Mouse (Mus musculus) embryonic facial prominence, embryonic 13.5 days (tissue): ENCODE results near the gene Igfbp7. TPM values are rescaled to one million over a fixed set of nuclear protein-coding genes. Genes with fewer than 3 reads are reported as not detected.

ENCODE experiments used
- ATAC-seq: fragments of 200-750 bp; cut with Nextera tagmentation; 2 replicates; pipeline ENCODE4 v1.8.0; 2017; ENCODE audit warnings: low read depth; ENCODE audit not compliant: insufficient number of reproducible peaks, insufficient read depth, low FRiP score, low TSS enrichment
- H3K27ac ChIP-seq: fragments of 300-500 bp; sonication (generic); 2 replicates; pipeline ENCODE4 v1.5.1; 2015; ENCODE audit warnings: moderate library complexity, mild to moderate bottlenecking, inconsistent platforms
- H3K27me3 ChIP-seq: fragments of 300-500 bp; sonication (generic); 2 replicates; pipeline ENCODE4 v1.6.1; 2015; ENCODE audit warnings: mild to moderate bottlenecking, inconsistent platforms
- H3K36me3 ChIP-seq: fragments of 300-500 bp; sonication (generic); 2 replicates; pipeline ENCODE4 v1.6.1; 2015; ENCODE audit warnings: mild to moderate bottlenecking, inconsistent platforms
- H3K4me1 ChIP-seq: fragments of 300-500 bp; sonication (generic); 2 replicates; pipeline ENCODE4 v1.6.1; 2015; ENCODE audit warnings: inconsistent platforms
- H3K4me2 ChIP-seq: fragments of 300-500 bp; sonication (generic); 2 replicates; pipeline ENCODE4 v1.6.1; 2015; ENCODE audit warnings: moderate library complexity, mild to moderate bottlenecking, inconsistent platforms
- H3K4me3 ChIP-seq: fragments of 300-500 bp; sonication (generic); 2 replicates; pipeline ENCODE4 v1.5.1; 2015; ENCODE audit warnings: mild to moderate bottlenecking, inconsistent platforms
- H3K9ac ChIP-seq: fragments of 300-500 bp; sonication (generic); 2 replicates; pipeline ENCODE4 v1.6.1; 2015; ENCODE audit warnings: mild to moderate bottlenecking, inconsistent platforms
- H3K9me3 ChIP-seq: fragments of 300-500 bp; sonication (generic); 2 replicates; pipeline ENCODE4 v1.6.1; 2016; ENCODE audit warnings: inconsistent platforms
- WGBS: fragments of 180-500 bp; shearing (Covaris S2); methylation state at CpG from one replicate; pipeline ENCODE4 v1.1.7; 2015; ENCODE audit warnings: mixed read lengths; 5-methylcytosine and 5-hydroxymethylcytosine counted together
- polyA plus RNA-seq: library from polyadenylated mRNA; unstranded; fragments of >200 nt; fragmentation: Nextera tagmentation; extraction: Ambion mirVana; gene quantifications from 2 replicates; pipeline ENCODE4 v1.2.1, GENCODE M21; 2015

Gene Igfbp7
- 32.4 and 37.7 TPM in 2 replicates for polyA plus RNA-seq

GRCm38 (mm10) chr5:77407341-77408298 is at the start of gene Igfbp7:
Gene Igfbp7 (minus strand): TSS chr5:77408041.
- Histone ChIP-seq H3K4me1 (peaks cover 11% of the 10 kb centered on the region), H3K4me2 (peak within 1 kb of the TSS; percentile 97), H3K9ac (peak within 1 kb of the TSS; percentile 72), H3K9me3 (no peaks in the 10 kb centered on the region), H3K4me3 (peak within 1 kb of the TSS; percentile 62), H3K36me3 (no peaks in the 10 kb centered on the region), H3K27ac (peak within 1 kb of the TSS; percentile 45; the same call in 1 of the 2 replicates), H3K27me3 (peaks cover 20% of the 10 kb centered on the region)
- WGBS, result 6% methylated on average over 75 of the region's 101 CpGs
- ATAC-seq, result peak; percentile 88

GRCm38 (mm10) chr5:77452103-77452502 is 44.3 kb upstream of the Igfbp7 start:
- H3K27ac ChIP-seq, result no peak overlapping the region
- H3K9ac ChIP-seq, result no peak overlapping the region
- no peaks in the 10 kb centered on the region for H3K9me3 ChIP-seq
- no peak for ATAC-seq
- no peak overlapping the region for H3K4me3 ChIP-seq
- no peaks in the 10 kb centered on the region for H3K36me3 ChIP-seq
- H3K4me2 ChIP-seq, result no peak overlapping the region
- 74% methylated on average over 6 of the region's 6 CpGs for WGBS
- H3K4me1 ChIP-seq, result no peaks in the 10 kb centered on the region
- H3K27me3 ChIP-seq, result no peaks in the 10 kb centered on the region

DNA sequence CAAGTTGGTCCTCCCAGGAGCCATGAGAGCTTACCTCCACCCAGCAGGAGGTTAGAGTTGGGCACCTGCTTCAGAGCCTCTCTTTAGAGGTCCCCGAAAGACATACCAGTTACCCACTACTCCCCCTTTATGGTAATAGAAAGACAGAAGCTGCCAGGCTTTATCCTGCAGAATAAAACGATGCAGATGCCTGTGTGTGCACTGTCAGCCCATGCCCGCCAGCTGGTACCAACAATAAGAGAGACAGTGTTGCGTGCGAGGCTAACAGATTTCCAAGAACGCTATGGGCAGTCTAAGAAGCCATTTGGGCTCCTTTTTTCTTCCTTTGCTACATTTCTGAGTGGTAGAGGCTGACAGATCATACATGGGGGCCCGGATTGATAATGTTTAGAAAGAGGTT is 41.7 kb upstream of the Igfbp7 start:
- no peak overlapping the region for H3K4me2 ChIP-seq
- no peaks in the 10 kb centered on the region for H3K4me1 ChIP-seq
- H3K4me3 ChIP-seq, result no peak overlapping the region
- no peak overlapping the region for H3K27ac ChIP-seq
- no peaks in the 10 kb centered on the region for H3K36me3 ChIP-seq
- H3K9ac ChIP-seq, result no peak overlapping the region
- H3K9me3 ChIP-seq, result 0 out of 2 replicates have a peak, but pooled peaks cover 2% of the 10 kb centered on the region
- ATAC-seq, result no peak
- no peaks in the 10 kb centered on the region for H3K27me3 ChIP-seq
- 87% methylated on average over 7 of the region's 7 CpGs for WGBS

GRCm38 (mm10) chr5:77445431-77445830 is 37.6 kb upstream of the Igfbp7 start:
- WGBS, result 91% methylated on average over 4 of the region's 4 CpGs
- Histone ChIP-seq H3K9ac (no peak overlapping the region), H3K4me3 (no peak overlapping the region), H3K27me3 (0 out of 2 replicates have a peak, but pooled peaks cover 2% of the 10 kb centered on the region), H3K4me2 (no peak overlapping the region), H3K36me3 (no peaks in the 10 kb centered on the region), H3K4me1 (no peaks in the 10 kb centered on the region), H3K9me3 (0 out of 2 replicates have a peak, but pooled peaks cover 2% of the 10 kb centered on the region), H3K27ac (no peak overlapping the region)
- no peak for ATAC-seq

- Histone ChIP-seq H3K27me3 (0 out of 2 replicates have a peak, but pooled peaks cover 2% of the 10 kb centered on the region), H3K4me3 (no peak overlapping the region), H3K27ac (no peak overlapping the region), H3K9me3 (0 out of 2 replicates have a peak, but pooled peaks cover 2% of the 10 kb centered on the region), H3K9ac (no peak overlapping the region), H3K4me2 (no peak overlapping the region), H3K36me3 (no peaks in the 10 kb centered on the region), H3K4me1 (no peaks in the 10 kb centered on the region)
- WGBS, result 84% methylated on average over 8 of the region's 8 CpGs
- no peak for ATAC-seq
These were observed 36.2 kb upstream of the Igfbp7 start for GRCm38 (mm10) chr5:77443889-77444573.

DNA sequence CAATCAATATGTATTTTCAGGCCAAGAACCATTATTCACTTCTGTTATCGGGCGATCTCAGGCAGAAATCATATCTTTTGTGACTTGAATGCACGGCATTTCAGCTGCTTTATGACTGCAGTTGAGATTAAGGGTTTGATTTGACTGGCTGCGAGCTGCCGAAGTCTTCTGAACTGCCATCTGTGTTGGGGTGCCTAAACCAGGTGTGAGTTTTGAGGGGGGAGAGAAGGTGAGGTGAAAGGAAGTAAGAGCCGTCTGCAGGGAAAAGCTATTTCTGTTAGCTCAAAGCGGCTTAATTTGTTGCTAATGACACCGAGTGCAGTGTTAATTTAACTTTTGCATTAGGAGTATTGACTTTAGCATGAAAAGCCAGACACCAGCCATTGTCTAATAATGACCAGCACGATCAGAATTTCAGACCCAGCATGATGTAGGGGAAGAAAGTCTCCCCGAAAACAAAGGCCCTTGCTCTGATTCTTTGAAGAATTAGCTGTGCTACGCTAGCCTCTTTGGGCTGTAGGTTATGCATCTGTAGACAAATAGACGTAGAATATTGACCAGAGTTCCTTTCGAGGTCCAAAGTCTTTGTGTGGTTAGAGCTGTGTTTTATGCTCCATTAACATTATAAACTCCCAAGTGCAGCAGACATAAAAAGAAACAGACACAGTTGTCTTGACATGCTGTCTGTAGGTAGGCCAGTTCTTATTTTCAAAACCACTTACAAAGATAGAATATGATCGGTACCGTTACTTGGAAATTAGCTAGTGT is 35.2 kb upstream of the Igfbp7 start:
- no peak overlapping the region for H3K4me2 ChIP-seq
- no peaks in the 10 kb centered on the region for H3K4me1 ChIP-seq
- no peak overlapping the region for H3K4me3 ChIP-seq
- 0 out of 2 replicates have a peak, but pooled peaks cover 2% of the 10 kb centered on the region for H3K27me3 ChIP-seq
- H3K27ac ChIP-seq, result no peak overlapping the region
- no peaks in the 10 kb centered on the region for H3K36me3 ChIP-seq
- 0 out of 2 replicates have a peak, but pooled peaks cover 2% of the 10 kb centered on the region for H3K9me3 ChIP-seq
- 70% methylated on average over 15 of the region's 15 CpGs for WGBS
- no peak for ATAC-seq
- no peak overlapping the region for H3K9ac ChIP-seq

DNA sequence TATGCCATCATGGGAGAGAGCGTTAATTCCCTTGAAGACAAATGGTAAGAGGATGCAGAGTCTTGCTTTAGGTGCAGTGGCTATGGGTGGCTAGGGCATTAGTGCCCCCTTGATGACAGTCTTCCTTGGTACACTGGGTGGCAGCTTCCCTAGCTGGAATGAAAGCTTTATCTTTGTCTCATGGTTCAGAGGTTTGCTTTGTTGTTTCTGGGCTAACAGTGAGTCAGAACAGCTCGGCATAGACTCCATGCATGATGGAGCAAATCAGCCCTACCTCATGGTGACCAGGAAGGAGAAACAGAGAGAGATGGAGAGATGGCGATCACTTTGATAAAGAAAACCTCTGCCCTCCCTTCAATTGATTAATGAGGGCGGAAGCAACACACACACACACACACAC is 28.5 kb upstream of the Igfbp7 start:
- no peak overlapping the region for H3K27ac ChIP-seq

DNA sequence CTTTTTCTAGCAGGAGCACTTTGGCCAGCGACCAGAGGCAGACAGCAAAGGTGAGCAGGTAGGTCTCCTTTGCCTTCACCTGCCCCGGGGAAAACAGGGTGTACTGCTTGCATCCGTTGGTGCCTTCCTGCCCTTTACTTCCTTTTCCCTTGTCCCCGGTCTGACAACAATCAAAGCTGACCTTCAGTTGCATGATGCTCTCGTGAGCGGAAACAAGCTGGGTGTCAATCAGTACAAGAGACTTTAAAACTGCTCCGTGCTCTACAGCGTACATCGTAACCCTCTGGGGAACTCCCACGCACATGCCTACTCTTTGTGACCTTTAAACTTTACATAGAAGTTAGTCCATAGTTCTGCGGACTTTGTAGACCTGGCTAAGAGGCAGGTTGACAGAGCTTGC is 26.2 kb upstream of the Igfbp7 start:
- 74% methylated on average over 11 of the region's 11 CpGs for WGBS

More for the DNA sequence above, 28.5 kb upstream of the Igfbp7 start:
- Histone ChIP-seq H3K9ac (no peak overlapping the region), H3K27me3 (0 out of 2 replicates have a peak, but pooled peaks cover 2% of the 10 kb centered on the region), H3K4me1 (no peaks in the 10 kb centered on the region), H3K36me3 (no peaks in the 10 kb centered on the region), H3K4me3 (no peak overlapping the region), H3K4me2 (no peak overlapping the region), H3K9me3 (no peaks in the 10 kb centered on the region)
- ATAC-seq, result no peak
- WGBS, result 75% methylated on average over 4 of the region's 4 CpGs

DNA sequence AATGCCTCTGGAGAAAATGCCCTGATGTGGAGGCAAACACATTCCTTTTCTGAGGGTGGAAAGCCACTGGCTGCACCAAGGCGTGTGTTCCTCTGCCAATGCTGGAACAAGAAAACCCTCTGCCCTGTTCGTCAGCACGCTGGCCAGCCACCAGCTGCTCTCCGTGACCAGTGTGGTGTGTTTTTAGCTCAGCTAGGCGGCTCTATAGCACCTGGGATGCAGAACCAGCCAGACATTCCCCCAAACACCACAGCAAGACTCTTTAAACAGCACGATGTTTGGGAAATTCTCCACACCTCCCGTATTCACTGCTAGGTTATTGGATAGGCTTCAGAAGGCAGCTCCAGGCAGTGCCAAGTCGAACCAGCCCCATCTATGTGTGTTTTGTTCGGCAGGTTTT is 25.7 kb upstream of the Igfbp7 start:
- no peak overlapping the region for H3K4me2 ChIP-seq
- no peak overlapping the region for H3K4me3 ChIP-seq
- no peaks in the 10 kb centered on the region for H3K9me3 ChIP-seq
- H3K4me1 ChIP-seq, result peaks cover 6% of the 10 kb centered on the region
- no peaks in the 10 kb centered on the region for H3K27me3 ChIP-seq
- ATAC-seq, result no peak
- H3K27ac ChIP-seq, result no peak overlapping the region
- WGBS, result 67% methylated on average over 9 of the region's 9 CpGs
- H3K9ac ChIP-seq, result no peak overlapping the region
- H3K36me3 ChIP-seq, result no peaks in the 10 kb centered on the region

More for the DNA sequence above, 26.2 kb upstream of the Igfbp7 start:
- H3K27me3 ChIP-seq, result no peaks in the 10 kb centered on the region
- no peak for ATAC-seq
- H3K4me2 ChIP-seq, result no peak overlapping the region
- no peak overlapping the region for H3K9ac ChIP-seq
- H3K9me3 ChIP-seq, result no peaks in the 10 kb centered on the region
- no peak overlapping the region for H3K4me3 ChIP-seq
- H3K36me3 ChIP-seq, result no peaks in the 10 kb centered on the region
- peaks cover 1% of the 10 kb centered on the region for H3K4me1 ChIP-seq
- H3K27ac ChIP-seq, result no peak overlapping the region

DNA sequence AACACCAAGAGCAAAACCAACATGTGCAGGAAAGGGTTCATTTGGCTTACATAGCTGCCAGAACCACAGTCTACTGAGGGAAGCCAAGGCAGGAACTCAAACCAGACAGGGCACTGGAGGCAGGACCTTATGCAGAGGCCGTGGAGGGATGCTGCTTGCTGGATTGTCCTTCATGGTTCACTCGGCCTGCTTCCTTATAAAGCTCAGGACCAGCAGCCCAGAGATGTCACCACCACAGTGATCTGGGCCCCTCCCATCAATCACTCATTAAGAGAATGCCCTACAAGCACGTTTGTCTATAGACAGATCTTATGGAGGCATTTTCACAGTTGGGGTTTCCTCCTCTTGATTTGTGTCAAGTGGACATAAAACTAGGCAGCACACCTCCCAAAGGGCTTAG is 25.3 kb upstream of the Igfbp7 start:
- H3K9me3 ChIP-seq, result no peaks in the 10 kb centered on the region
- WGBS, result 72% methylated on average over 3 of the region's 3 CpGs
- no peak overlapping the region for H3K9ac ChIP-seq
- no peaks in the 10 kb centered on the region for H3K27me3 ChIP-seq
- no peak overlapping the region for H3K4me2 ChIP-seq
- no peak overlapping the region for H3K4me3 ChIP-seq
- no peak overlapping the region for H3K27ac ChIP-seq
- peaks cover 7% of the 10 kb centered on the region for H3K4me1 ChIP-seq
- ATAC-seq, result no peak
- no peaks in the 10 kb centered on the region for H3K36me3 ChIP-seq

DNA sequence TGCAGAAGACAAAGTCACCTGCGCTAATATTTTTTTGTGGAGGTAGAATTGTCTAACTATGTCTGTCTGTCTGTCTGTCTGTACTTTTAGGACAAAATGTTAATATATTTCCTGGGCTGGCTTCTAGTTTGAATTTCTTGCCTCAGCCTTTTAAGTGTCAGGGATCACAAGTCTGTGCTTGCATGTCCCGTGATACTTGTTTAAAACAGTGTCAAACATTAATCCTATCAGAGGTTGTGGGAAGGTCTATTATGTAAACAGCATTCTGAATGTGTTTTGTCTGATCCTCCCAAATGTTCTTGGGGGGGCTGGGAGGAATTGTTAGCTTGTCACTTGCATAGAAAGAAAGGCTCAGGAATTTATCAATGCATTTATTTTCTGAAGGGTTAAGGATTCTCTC is 24.6 kb upstream of the Igfbp7 start:
- H3K9me3 ChIP-seq, result no peaks in the 10 kb centered on the region
- no peak overlapping the region for H3K27ac ChIP-seq
- H3K9ac ChIP-seq, result no peak overlapping the region
- ATAC-seq, result no peak
- H3K4me3 ChIP-seq, result no peak overlapping the region
- H3K36me3 ChIP-seq, result no peaks in the 10 kb centered on the region
- H3K4me2 ChIP-seq, result no peak overlapping the region
- peaks cover 7% of the 10 kb centered on the region for H3K4me1 ChIP-seq
- 81% methylated on average over 2 of the region's 2 CpGs for WGBS
- no peaks in the 10 kb centered on the region for H3K27me3 ChIP-seq
